Mouse (Mus musculus): ENCODE results near the gene Ccdc114. TPM values are rescaled to one million over a fixed set of nuclear protein-coding genes. Genes with fewer than 3 reads are reported as not detected.
"Not testable (repeated sequence)": the region's sequence is repeated elsewhere in the genome, so short reads cannot be mapped to it uniquely, and the experiment has no call there.

Ccdc114 gene
- polyA plus RNA-seq (2015; fragmentation: Nextera tagmentation; extraction: Ambion mirVana), result 3.6 and 4.5 TPM in 2 replicates

GRCm38 (mm10) chr7:45923762-45924428 lies at the start of gene Ccdc114:
Gene Ccdc114, plus strand, starts transcription at chr7:45924072.
- H3K27me3 ChIP-seq (replicated peaks), result no peaks in the 10 kb centered on the region
- H3K4me2 ChIP-seq, result peak within 1 kb of the TSS; percentile 64
- no peaks in the 10 kb centered on the region for H3K9me3 ChIP-seq
- H3K4me3 ChIP-seq (replicated peaks), result peak within 1 kb of the TSS; percentile 47
- WGBS, result 9% methylated on average over 24 of the region's 24 CpGs
- peaks cover 37% of the 10 kb centered on the region for H3K4me1 ChIP-seq
- no peak within 1 kb of the TSS; the same call in 1 of the 2 replicates for H3K9ac ChIP-seq
- peak; percentile 66 for ATAC-seq (ENCODE audit: insufficient read depth, low FRiP score, low read depth)
- H3K27ac ChIP-seq, result peak within 1 kb of the TSS; percentile 94
- no peaks in the 10 kb centered on the region for H3K36me3 ChIP-seq

GRCm38 (mm10) chr7:45876895-45877294 lies 47.0 kb upstream of the Ccdc114 start:
- Histone ChIP-seq H3K27ac (no peak overlapping the region), H3K27me3 (replicated peaks) (peaks cover under 1% of the 10 kb centered on the region), H3K4me2 (no peak overlapping the region), H3K4me1 (peaks cover 16% of the 10 kb centered on the region), H3K9ac (no peak overlapping the region), H3K36me3 (peaks cover 60% of the 10 kb centered on the region), H3K9me3 (no peaks in the 10 kb centered on the region), H3K4me3 (replicated peaks) (no peak overlapping the region)
- no peak for ATAC-seq (ENCODE audit: insufficient read depth, low FRiP score, low read depth)
- WGBS, result 93% methylated on average over 7 of the region's 7 CpGs

- not testable (repeated sequence) for H3K4me3 ChIP-seq (replicated peaks); H3K27me3 ChIP-seq (replicated peaks); H3K9me3 ChIP-seq; H3K9ac ChIP-seq; H3K27ac ChIP-seq; ATAC-seq (ENCODE audit: insufficient read depth, low FRiP score, low read depth); H3K4me2 ChIP-seq
- peaks cover 73% of the 10 kb centered on the region for H3K36me3 ChIP-seq
- 86% methylated on average over 1 of the region's 1 CpGs for WGBS
- H3K4me1 ChIP-seq, result peaks cover 16% of the 10 kb centered on the region
Observed at GRCm38 (mm10) chr7:45878278-45878677, 45.6 kb upstream of the Ccdc114 start, which contains the start of gene Grin2d. Gene Grin2d, minus strand, starts transcription at chr7:45878378.

- no peak for ATAC-seq (ENCODE audit: insufficient read depth, low FRiP score, low read depth)
- H3K9ac ChIP-seq, result no peak overlapping the region
- H3K27me3 ChIP-seq (replicated peaks), result no peaks in the 10 kb centered on the region
- H3K9me3 ChIP-seq, result no peaks in the 10 kb centered on the region
- H3K27ac ChIP-seq, result no peak overlapping the region
- 97% methylated on average over 4 of the region's 4 CpGs for WGBS
- peaks cover 80% of the 10 kb centered on the region for H3K36me3 ChIP-seq
- no peak overlapping the region for H3K4me2 ChIP-seq
- no peak overlapping the region for H3K4me3 ChIP-seq (replicated peaks)
- H3K4me1 ChIP-seq, result no peaks in the 10 kb centered on the region
Observed at GRCm38 (mm10) chr7:45880531-45880930, 43.3 kb upstream of the Ccdc114 start.

- Histone ChIP-seq H3K4me2 (no peak overlapping the region), H3K27ac (no peak overlapping the region), H3K36me3 (peaks cover 78% of the 10 kb centered on the region), H3K27me3 (replicated peaks) (no peaks in the 10 kb centered on the region), H3K4me1 (no peaks in the 10 kb centered on the region), H3K9ac (no peak overlapping the region), H3K9me3 (no peaks in the 10 kb centered on the region), H3K4me3 (replicated peaks) (no peak overlapping the region)
- WGBS, result 85% methylated on average over 2 of the region's 2 CpGs
- no peak for ATAC-seq (ENCODE audit: insufficient read depth, low FRiP score, low read depth)
Observed at GRCm38 (mm10) chr7:45881011-45881410, 42.9 kb upstream of the Ccdc114 start.

GRCm38 (mm10) chr7:45887246-45887645 lies 36.6 kb upstream of the Ccdc114 start:
- no peak for ATAC-seq (ENCODE audit: insufficient read depth, low FRiP score, low read depth)
- Histone ChIP-seq H3K4me3 (replicated peaks) (no peak overlapping the region), H3K4me1 (no peaks in the 10 kb centered on the region), H3K36me3 (peaks cover 27% of the 10 kb centered on the region), H3K27ac (no peak overlapping the region), H3K9me3 (no peaks in the 10 kb centered on the region), H3K27me3 (replicated peaks) (no peaks in the 10 kb centered on the region), H3K4me2 (no peak overlapping the region), H3K9ac (no peak overlapping the region)
- WGBS, result 48% methylated on average over 3 of the region's 3 CpGs

- H3K4me1 ChIP-seq, result peaks cover 2% of the 10 kb centered on the region; the same call in 1 of the 2 replicates
- 97% methylated on average over 2 of the region's 2 CpGs for WGBS
- no peaks in the 10 kb centered on the region for H3K27me3 ChIP-seq (replicated peaks)
- H3K36me3 ChIP-seq, result no peaks in the 10 kb centered on the region
- no peak overlapping the region for H3K4me3 ChIP-seq (replicated peaks)
- H3K27ac ChIP-seq, result no peak overlapping the region
- ATAC-seq (ENCODE audit: insufficient read depth, low FRiP score, low read depth), result no peak
- H3K9me3 ChIP-seq, result no peaks in the 10 kb centered on the region
- H3K9ac ChIP-seq, result no peak overlapping the region
- no peak overlapping the region for H3K4me2 ChIP-seq
Observed at GRCm38 (mm10) chr7:45892651-45893050, 31.2 kb upstream of the Ccdc114 start.

GRCm38 (mm10) chr7:45895931-45896516 lies 27.8 kb upstream of the Ccdc114 start:
- H3K9me3 ChIP-seq, result no peaks in the 10 kb centered on the region
- no peak overlapping the region for H3K9ac ChIP-seq
- no peaks in the 10 kb centered on the region for H3K27me3 ChIP-seq (replicated peaks)
- H3K4me3 ChIP-seq (replicated peaks), result peak overlapping the region; percentile 19; the same call in 1 of the 2 replicates
- H3K27ac ChIP-seq, result 0 out of 2 replicates have a peak overlapping the region, but pooled peaks have one; percentile 31
- H3K36me3 ChIP-seq, result no peaks in the 10 kb centered on the region
- WGBS, result 72% methylated on average over 6 of the region's 6 CpGs
- H3K4me2 ChIP-seq, result peak overlapping the region; percentile 74
- no peak for ATAC-seq (ENCODE audit: insufficient read depth, low FRiP score, low read depth)
- H3K4me1 ChIP-seq, result peaks cover 3% of the 10 kb centered on the region; the same call in 1 of the 2 replicates

GRCm38 (mm10) chr7:45896517-45897257 lies 27.2 kb upstream of the Ccdc114 start, which contains the start of the genes Syngr4 and Tmem143:
Gene Syngr4, minus strand, starts transcription at chr7:45896714.
Gene Tmem143, plus strand, starts transcription at chr7:45896941.
- no peaks in the 10 kb centered on the region for H3K9me3 ChIP-seq
- peaks cover 3% of the 10 kb centered on the region; the same call in 1 of the 2 replicates for H3K4me1 ChIP-seq
- peak; percentile 88 for ATAC-seq (ENCODE audit: insufficient read depth, low FRiP score, low read depth)
- no peaks in the 10 kb centered on the region for H3K36me3 ChIP-seq
- H3K4me3 ChIP-seq (replicated peaks), result peak within 1 kb of the TSS; percentile 50
- H3K27me3 ChIP-seq (replicated peaks), result no peaks in the 10 kb centered on the region
- H3K9ac ChIP-seq, result peak within 1 kb of the TSS; percentile 49; the same call in 1 of the 2 replicates
- H3K4me2 ChIP-seq, result peak within 1 kb of the TSS; percentile 74
- peak within 1 kb of the TSS; percentile 74 for H3K27ac ChIP-seq
- under 1% methylated on average over 40 of the region's 40 CpGs for WGBS

- no peaks in the 10 kb centered on the region for H3K9me3 ChIP-seq
- 1% methylated on average over 19 of the region's 19 CpGs for WGBS
- peak; percentile 59 for ATAC-seq (ENCODE audit: insufficient read depth, low FRiP score, low read depth)
- peak overlapping the region; percentile 74 for H3K27ac ChIP-seq
- H3K4me3 ChIP-seq (replicated peaks), result peak overlapping the region; percentile 50
- H3K27me3 ChIP-seq (replicated peaks), result no peaks in the 10 kb centered on the region
- peaks cover 3% of the 10 kb centered on the region; the same call in 1 of the 2 replicates for H3K4me1 ChIP-seq
- H3K4me2 ChIP-seq, result peak overlapping the region; percentile 74
- H3K9ac ChIP-seq, result peak overlapping the region; percentile 49; the same call in 1 of the 2 replicates
- H3K36me3 ChIP-seq, result no peaks in the 10 kb centered on the region
Observed at GRCm38 (mm10) chr7:45897258-45897757, 26.6 kb upstream of the Ccdc114 start.

GRCm38 (mm10) chr7:45898125-45898524 lies 25.7 kb upstream of the Ccdc114 start:
- not testable (repeated sequence) for H3K4me1 ChIP-seq; H3K27me3 ChIP-seq (replicated peaks); H3K9ac ChIP-seq; H3K27ac ChIP-seq; H3K9me3 ChIP-seq; H3K36me3 ChIP-seq; ATAC-seq (ENCODE audit: insufficient read depth, low FRiP score, low read depth)
- Histone ChIP-seq H3K4me2 (peak overlapping the region; percentile 74), H3K4me3 (replicated peaks) (peak overlapping the region; percentile 50; the same call in 1 of the 2 replicates)
- WGBS, result 53% methylated on average over 4 of the region's 4 CpGs
